Mouse (Mus musculus) cerebellum, postnatal 4 days (tissue): Measurements from ENCODE around the gene Adck1.

Experiments
- DNase-seq, 2 experiments: peaks; one replicate each; pipeline ENCODE4 v3.0.0; 2022; ENCODE audit warnings: low spot score in 2 of 2, mixed read lengths in 1 of 2

Gene Adck1

GRCm38 (mm10) chr12:88472832-88473231 is 112.5 kb downstream of the Adck1 start:
- no peak for DNase-seq

DNA sequence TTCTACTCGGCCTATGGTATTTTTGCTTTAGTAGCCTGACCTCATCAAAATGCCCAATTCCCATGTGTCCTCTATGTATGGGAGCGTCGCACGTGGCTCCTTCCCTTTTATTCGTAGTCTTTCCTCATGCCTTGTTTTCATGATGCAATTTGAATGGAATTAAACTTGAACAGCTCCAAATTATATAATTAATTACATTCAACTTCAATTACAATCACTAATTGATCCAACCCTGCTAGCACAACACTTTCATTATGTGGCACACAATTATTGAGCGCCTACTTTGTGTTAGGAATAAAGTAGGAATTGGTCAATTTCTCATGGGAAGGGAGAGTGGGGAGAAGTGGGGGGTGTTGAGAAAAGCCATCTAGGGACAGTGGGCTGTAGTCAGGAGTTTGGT is 113.4 kb downstream of the Adck1 start:
- no peak for DNase-seq

- no peak for DNase-seq
Observed at GRCm38 (mm10) chr12:88475833-88476232, 115.5 kb downstream of the Adck1 start.

GRCm38 (mm10) chr12:88476702-88477101 is 116.3 kb downstream of the Adck1 start:
- DNase-seq = no peak

DNA sequence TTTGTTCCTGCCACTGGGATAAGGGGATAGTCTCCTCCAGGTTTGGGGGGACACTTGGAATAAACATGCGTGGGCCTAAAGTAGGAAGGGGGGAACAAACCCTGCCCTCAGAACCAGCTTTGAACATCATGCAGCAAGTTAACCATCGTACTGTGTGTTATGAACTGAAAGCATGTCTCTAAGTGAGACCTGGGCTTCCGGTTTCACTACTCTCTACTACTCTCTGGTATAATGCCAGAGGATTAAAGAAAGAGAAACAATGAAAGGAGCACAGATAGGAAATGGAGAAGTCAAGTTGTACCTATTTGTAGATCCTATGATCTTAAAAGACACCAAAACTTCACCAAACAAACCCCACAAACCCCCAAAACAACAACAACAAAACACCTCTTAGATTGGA is 121.3 kb downstream of the Adck1 start:
- DNase-seq = no peak

GRCm38 (mm10) chr12:88490881-88491280 is 130.5 kb downstream of the Adck1 start:
- no peak for DNase-seq
